In the genomic region with DNA sequence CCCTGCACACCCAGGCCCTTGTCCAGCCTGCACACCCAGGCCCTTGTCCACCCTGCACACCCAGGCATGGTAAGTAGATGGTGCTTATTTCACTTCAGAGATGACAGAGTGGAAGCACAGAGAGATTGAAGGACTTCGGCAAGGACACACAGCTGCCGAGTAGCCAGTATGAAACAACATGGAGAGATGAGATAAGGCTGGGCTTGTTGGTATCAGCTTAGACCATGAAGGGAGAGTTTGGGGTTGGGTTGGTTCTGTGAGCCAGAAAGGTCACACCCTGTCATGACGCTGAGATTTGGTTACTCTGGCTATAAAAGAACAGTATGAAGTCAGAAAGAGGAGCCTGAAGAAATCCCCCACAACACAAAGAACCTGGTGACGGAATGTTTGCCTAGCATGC, we compare ENCODE assay signal across 13 mouse cellular contexts. TPM values are rescaled to one million over a fixed set of nuclear protein-coding genes. Genes with fewer than 3 reads are reported as not detected.
DNase-seq lines count a peak whose midpoint lies in the region; ATAC-seq lines count a peak whose summit lies in the region.
"Had no signal": no experiment of that assay in that cellular context is flagged by ENCODE, and none has a peak within 500 bp of the region (broad histone marks: within the 10 kb centered on the region; RNA-seq: fewer than 3 reads in every experiment).

No protein-coding gene starts in this region.

- no peak overlapping the region for H3K9ac ChIP-seq in neural tube, embryonic 15.5 days (replicated peaks)
- H3K9ac ChIP-seq: lung, embryonic 14.5 days had no signal

- no peaks in the 10 kb centered on the region for H3K36me3 ChIP-seq in neural tube, embryonic 15.5 days
- H3K36me3 ChIP-seq: heart, embryonic 10.5 days; kidney, embryonic 15.5 days had no signal

- ATAC-seq in erythroid progenitor cell, adult 5-6 weeks (replicated peaks; ENCODE audit: low FRiP score, poor library complexity, severe bottlenecking), result peak; percentile 59; the same call in 1 of the 2 replicates
- ATAC-seq in megakaryocyte progenitor cell, adult 5-6 weeks (replicated peaks; ENCODE audit: poor library complexity), result peak; percentile 87
- no peak for ATAC-seq in neural tube, embryonic 15.5 days (ENCODE audit: low FRiP score)

- peaks cover 14% of the 10 kb centered on the region for H3K4me1 ChIP-seq in neural tube, embryonic 15.5 days

- no peak overlapping the region for H3K4me2 ChIP-seq in neural tube, embryonic 15.5 days
- H3K4me2 ChIP-seq: lung, embryonic 14.5 days; midbrain, embryonic 11.5 days had no signal

- no peak overlapping the region for H3K4me3 ChIP-seq in neural tube, embryonic 15.5 days (replicated peaks)
- H3K4me3 ChIP-seq: erythroblast, embryonic 14.5 days; heart, embryonic 10.5 days; kidney, embryonic 15.5 days had no signal

- H3K27me3 ChIP-seq in neural tube, embryonic 15.5 days (replicated peaks), result no peaks in the 10 kb centered on the region
- H3K27me3 ChIP-seq: kidney, embryonic 15.5 days had no signal

- peak; percentile 37 for DNase-seq in adrenal gland, adult 2 months
- no peak for DNase-seq in adrenal gland, postnatal 4 days (ENCODE audit: low spot score in 2 of 2)
- peak; percentile 50 for DNase-seq in ovary, adult 18-20 months (ENCODE audit: low spot score)
- no peak for DNase-seq in ovary, postnatal 36 days (ENCODE audit: low spot score)
- no peak for DNase-seq in testis, postnatal 14 days (ENCODE audit: low spot score)

- H3K9me3 ChIP-seq in neural tube, embryonic 15.5 days (replicated peaks), result no peaks in the 10 kb centered on the region
- H3K9me3 ChIP-seq: heart, embryonic 10.5 days; kidney, embryonic 15.5 days had no signal

- no peak overlapping the region for H3K27ac ChIP-seq in neural tube, embryonic 15.5 days (replicated peaks)

- WGBS in neural tube, embryonic 15.5 days, result 76% methylated on average over 4 of the region's 4 CpGs

RNA-seq across cellular contexts. Expression of a gene that starts 16.1 kb away (rescaled TPM):
- 100 to 1,000 TPM; 582 to 615 TPM for total RNA-seq in adrenal gland, adult 2 months (2021)
- 162 and 164 TPM in 2 replicates for polyA plus RNA-seq in adrenal gland, adult 2 months (2012; rRNA removed)
- 100 to 1,000 TPM; 700 to 707 TPM for total RNA-seq in adrenal gland, postnatal 4 days (2021)
- total RNA-seq in erythroid progenitor cell, adult 5-6 weeks (2015; ENCODE audit: low replicate concordance), result 337 and 379 TPM in 2 replicates
- total RNA-seq in erythroid progenitor cell, adult 5-6 weeks (2017; ENCODE audit: low replicate concordance), result 133 and 171 TPM in 2 replicates
- 1,572 and 1,580 TPM in 2 replicates for total RNA-seq in megakaryocyte progenitor cell, adult 5-6 weeks (2015)
- total RNA-seq in megakaryocyte progenitor cell, adult 5-6 weeks (2017), result 841 and 996 TPM in 2 replicates
- 281 and 320 TPM in 2 replicates for polyA plus RNA-seq in neural tube, embryonic 15.5 days (2015; fragmentation: Nextera tagmentation; extraction: Ambion mirVana)

RNA-seq across cellular contexts. Expression of a gene that starts 47.8 kb away (rescaled TPM):
- total RNA-seq in adrenal gland, adult 2 months (2021), result 10 to 100 TPM; 40.8 to 46.8 TPM
- 4.2 and 4.4 TPM in 2 replicates for polyA plus RNA-seq in adrenal gland, adult 2 months (2012; rRNA removed)
- total RNA-seq in adrenal gland, postnatal 4 days (2021), result 10 to 100 TPM; 50.6 to 50.7 TPM
- total RNA-seq in erythroid progenitor cell, adult 5-6 weeks (2015; ENCODE audit: low replicate concordance), result 54.8 and 64.1 TPM in 2 replicates
- 60.8 and 64.2 TPM in 2 replicates for total RNA-seq in erythroid progenitor cell, adult 5-6 weeks (2017; ENCODE audit: low replicate concordance)
- 55.2 and 58.2 TPM in 2 replicates for total RNA-seq in megakaryocyte progenitor cell, adult 5-6 weeks (2015)
- total RNA-seq in megakaryocyte progenitor cell, adult 5-6 weeks (2017), result 50.3 and 56.8 TPM in 2 replicates
- polyA plus RNA-seq in neural tube, embryonic 15.5 days (2015; fragmentation: Nextera tagmentation; extraction: Ambion mirVana), result 23.3 and 28.7 TPM in 2 replicates

Comparison
In these comparisons a context has a peak if more than half of its experiments do, and no peak if none do; other contexts are left out.
1. DNase-seq: peak in adrenal gland, adult 2 months (single experiment) and ovary, adult 18-20 months (single experiment); none in adrenal gland, postnatal 4 days (0 of 2), ovary, postnatal 36 days (single experiment) and testis, postnatal 14 days (single experiment).